Mouse (Mus musculus) MEL (cell line): ENCODE measurements around the gene Npas3. TPM values are rescaled to one million over a fixed set of nuclear protein-coding genes. Genes with fewer than 3 reads are reported as not detected.

Experiments
- DNase-seq: peaks from one replicate; pipeline ENCODE4 v3.0.0; 2011; ENCODE audit warnings: low read depth, low spot score
- H3K27ac ChIP-seq: 2 replicates; pipeline ENCODE4 v1.5.1; 2012; ENCODE audit warnings: low read depth, mild to moderate bottlenecking, control low read depth, low read length, moderate library complexity; ENCODE audit not compliant: control insufficient read depth
- H3K27me3 ChIP-seq, 2 experiments: fragments of 150-350 bp in 1 of 2; sonication (generic) in 1 of 2; 2 replicates each; pipeline ENCODE4 v1.6.1; 2012; ENCODE audit warnings: low read length in 2 of 2, mild to moderate bottlenecking in 2 of 2, improper control_type of control experiment in 1 of 2, moderate library complexity in 1 of 2; ENCODE audit not compliant: insufficient read depth in 2 of 2, control insufficient read depth in 1 of 2
- H3K36me3 ChIP-seq, 2 experiments: 2 replicates each; pipeline ENCODE4 v1.6.1; 2012 to 2014; ENCODE audit warnings: low read length in 2 of 2, improper control_type of control experiment in 1 of 2, inconsistent platforms in 1 of 2, mild to moderate bottlenecking in 1 of 2; ENCODE audit not compliant: insufficient read depth in 2 of 2, control insufficient read depth in 1 of 2
- H3K4me1 ChIP-seq, 2 experiments: fragments of 150-350 bp in 1 of 2; sonication (generic) in 1 of 2; 2 replicates each; pipeline ENCODE4 v1.6.1; 2012; ENCODE audit warnings: low read length in 2 of 2, improper control_type of control experiment in 1 of 2, mild to moderate bottlenecking in 1 of 2; ENCODE audit not compliant: insufficient read depth in 2 of 2, control insufficient read depth in 1 of 2
- H3K4me3 ChIP-seq, 2 experiments: fragments of 150-350 bp in 1 of 2; sonication (generic) in 1 of 2; 2 replicates each; pipeline ENCODE4 v1.5.1; 2012; ENCODE audit warnings: low read depth in 2 of 2, low read length in 2 of 2, mild to moderate bottlenecking in 2 of 2, moderate library complexity in 2 of 2, control low read depth in 1 of 2, improper control_type of control experiment in 1 of 2; ENCODE audit not compliant: control insufficient read depth in 1 of 2, insufficient read depth in 1 of 2
- H3K79me2 ChIP-seq: 2 replicates; pipeline ENCODE4 v1.6.1; 2012; ENCODE audit warnings: mild to moderate bottlenecking, low read length, moderate library complexity; ENCODE audit not compliant: control insufficient read depth, poor library complexity, insufficient read depth
- H3K9ac ChIP-seq: 2 replicates; pipeline ENCODE4 v1.6.1; 2012; ENCODE audit warnings: low read depth, mild to moderate bottlenecking, control low read depth, low read length, moderate library complexity; ENCODE audit not compliant: control insufficient read depth, poor library complexity, severe bottlenecking
- H3K9me3 ChIP-seq: fragments of 150-350 bp; sonication (generic); replicated peaks from 2 replicates; pipeline ENCODE4 v1.6.1; 2012; ENCODE audit warnings: mild to moderate bottlenecking, low read length, improper control_type of control experiment, moderate library complexity; ENCODE audit not compliant: insufficient read depth
- BHLHE40 ChIP-seq: IDR thresholded peaks from 2 replicates; pipeline ENCODE4 v1.6.1; 2012; ENCODE audit warnings: low read depth, mild to moderate bottlenecking, inconsistent platforms, low read length, improper control_type of control experiment, borderline replicate concordance
- CHD2 ChIP-seq: IDR thresholded peaks from 2 replicates; pipeline ENCODE4 v1.6.1; 2011; ENCODE audit warnings: low read length, improper control_type of control experiment
- ELF1 ChIP-seq: IDR thresholded peaks from 2 replicates; pipeline ENCODE4 v1.6.1; 2014; ENCODE audit warnings: low read depth, mild to moderate bottlenecking, inconsistent platforms, low read length, improper control_type of control experiment, moderate library complexity
- ETS1 ChIP-seq: IDR thresholded peaks from 2 replicates; pipeline ENCODE4 v1.6.1; 2012; ENCODE audit warnings: low read depth, mild to moderate bottlenecking, inconsistent platforms, low read length, improper control_type of control experiment, moderate library complexity
- GABPA ChIP-seq: IDR thresholded peaks from 2 replicates; pipeline ENCODE4 v1.6.1; 2012; ENCODE audit warnings: low read depth, mild to moderate bottlenecking, inconsistent platforms, low read length, improper control_type of control experiment, moderate library complexity
- JUND ChIP-seq: IDR thresholded peaks from 2 replicates; pipeline ENCODE4 v1.6.1; 2011; ENCODE audit warnings: low read depth, mild to moderate bottlenecking, improper control_type of control experiment, low read length
- MAX ChIP-seq: IDR thresholded peaks from 2 replicates; pipeline ENCODE4 v1.6.1; 2011; ENCODE audit warnings: low read length, improper control_type of control experiment
- MAZ ChIP-seq: IDR thresholded peaks from 2 replicates; pipeline ENCODE4 v1.6.1; 2012; ENCODE audit warnings: low read depth, mild to moderate bottlenecking, inconsistent platforms, low read length, improper control_type of control experiment
- MXI1 ChIP-seq: IDR thresholded peaks from 2 replicates; pipeline ENCODE4 v1.6.1; 2011; ENCODE audit warnings: mild to moderate bottlenecking, low read depth, low read length, improper control_type of control experiment
- POLR2A ChIP-seq, 2 experiments: IDR thresholded peaks; 2 replicates each; pipeline ENCODE4 v1.6.1; 2011 to 2012; ENCODE audit warnings: low read length in 2 of 2, mild to moderate bottlenecking in 2 of 2, control low read depth in 1 of 2, improper control_type of control experiment in 1 of 2, low read depth in 1 of 2, moderate library complexity in 1 of 2; ENCODE audit not compliant: control insufficient read depth in 1 of 2, insufficient read depth in 1 of 2, poor library complexity in 1 of 2
- POLR2AphosphoS2 ChIP-seq: IDR thresholded peaks from 2 replicates; pipeline ENCODE4 v1.6.1; 2011; ENCODE audit warnings: low read length, improper control_type of control experiment
- UBTF ChIP-seq: IDR thresholded peaks from 2 replicates; pipeline ENCODE4 v1.6.1; 2012; ENCODE audit warnings: low read depth, mild to moderate bottlenecking, inconsistent platforms, low read length, improper control_type of control experiment, moderate library complexity, borderline replicate concordance; ENCODE audit not compliant: insufficient read depth
- USF2 ChIP-seq, 2 experiments: IDR thresholded peaks; 2 replicates each; pipeline ENCODE4 v1.6.1; 2011 to 2012; ENCODE audit warnings: improper control_type of control experiment in 2 of 2, low read length in 2 of 2, borderline replicate concordance in 1 of 2, inconsistent platforms in 1 of 2, low read depth in 1 of 2, mild to moderate bottlenecking in 1 of 2; ENCODE audit not compliant: insufficient read depth in 1 of 2
- ZKSCAN1 ChIP-seq: IDR thresholded peaks from 2 replicates; pipeline ENCODE4 v1.6.1; 2012; ENCODE audit warnings: low read depth, mild to moderate bottlenecking, inconsistent platforms, low read length, improper control_type of control experiment, moderate library complexity
- ZNF384 ChIP-seq: IDR thresholded peaks from 2 replicates; pipeline ENCODE4 v1.6.1; 2012; ENCODE audit warnings: low read depth, mild to moderate bottlenecking, inconsistent platforms, low read length, improper control_type of control experiment
- polyA plus RNA-seq, 2 experiments: library from polyadenylated mRNA; stranded (reverse) in 1 of 2; unstranded in 1 of 2; fragments of >175 nt in 1 of 2; fragments of >200 nt in 1 of 2; gene quantifications; 2 replicates each; pipeline versions ENCODE4 v1.2.1 to v1.2.4; 2012; ENCODE audit warnings: low replicate concordance in 2 of 2, low read depth in 1 of 2; ENCODE audit not compliant: insufficient read length in 2 of 2, insufficient read depth in 1 of 2, missing spikeins in 1 of 2
- total RNA-seq: library from RNA; depleted of rRNA; stranded (reverse); fragments of 300-350 nt; gene quantifications from 2 replicates; pipeline ENCODE4 v1.2.3, GENCODE M21; 2012

The Npas3 gene
- total and polyA plus RNA-seq, 3 experiments: not detected

- H3K4me3 ChIP-seq: no peak overlapping the region
- no peaks in the 10 kb centered on the region for H3K36me3 ChIP-seq
- no peaks in the 10 kb centered on the region for H3K9me3 ChIP-seq
- H3K27me3 ChIP-seq: no peaks in the 10 kb centered on the region
- H3K27ac ChIP-seq: no peak overlapping the region
- no peaks in the 10 kb centered on the region for H3K4me1 ChIP-seq
- TF ChIP-seq ZKSCAN1 (no peak), MXI1 (no peak), POLR2AphosphoS2 (no peak), GABPA (no peak), ETS1 (no peak), MAZ (no peak), MAX (no peak), UBTF (no peak), BHLHE40 (no peak), CHD2 (no peak)
- no peak overlapping the region for H3K9ac ChIP-seq
- no peak for DNase-seq
- no peaks in the 10 kb centered on the region for H3K79me2 ChIP-seq
Measured at GRCm38 (mm10) chr12:54110342-54110741, 861.9 kb downstream of the Npas3 start.

DNA sequence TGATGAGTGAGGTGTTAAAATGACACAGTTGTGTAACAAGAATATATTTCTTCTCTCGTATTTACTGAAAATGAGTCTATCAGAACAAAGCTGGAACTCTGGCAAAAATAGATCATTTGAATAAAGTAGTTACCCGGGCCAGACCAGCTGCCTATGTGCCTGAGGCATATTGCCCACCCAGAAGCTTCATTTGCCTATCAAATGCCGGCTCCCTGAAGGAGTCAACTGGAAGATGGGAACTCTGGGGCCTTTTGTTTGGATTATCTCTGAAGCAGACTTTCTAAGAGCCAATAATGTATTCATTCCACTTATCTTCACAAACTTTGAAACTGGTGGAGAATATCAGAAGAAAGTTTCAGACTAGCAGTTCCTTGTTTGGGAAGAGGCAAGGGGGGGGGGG is 862.5 kb downstream of the Npas3 start:
- Histone ChIP-seq H3K9ac (no peak overlapping the region), H3K27me3 (no peaks in the 10 kb centered on the region)
- no peak for DNase-seq

DNA sequence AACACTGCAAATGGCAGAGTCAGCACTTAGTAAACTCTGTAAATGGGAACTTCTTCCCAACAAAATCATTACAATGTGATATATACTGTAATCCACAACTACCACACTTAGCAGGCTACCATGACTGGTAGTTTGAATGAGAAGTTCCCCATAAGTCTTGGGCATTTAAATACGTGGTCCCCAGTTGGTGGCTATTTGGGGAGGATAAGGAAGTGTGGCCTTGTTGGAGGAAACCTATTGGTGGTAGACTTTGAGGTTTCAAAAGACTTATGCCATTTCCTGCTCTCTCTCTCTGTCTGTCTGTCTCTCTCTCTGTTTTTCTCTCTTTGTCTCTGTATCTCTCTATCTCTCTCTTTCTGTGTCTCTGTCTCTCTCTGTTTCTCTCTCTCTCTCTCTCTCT is 871.9 kb downstream of the Npas3 start:
- H3K36me3 ChIP-seq: no peaks in the 10 kb centered on the region
- peaks cover 2 to 3% of the 10 kb centered on the region in 2 experiments; a peak in 2 of 4 replicates for H3K27me3 ChIP-seq
- H3K4me1 ChIP-seq: no peaks in the 10 kb centered on the region
- no peaks in the 10 kb centered on the region for H3K9me3 ChIP-seq
- H3K9ac ChIP-seq: no peak overlapping the region
- no peak for TF ChIP-seq USF2 (IDR thresholded peaks at IDR 0.05; ENCODE audit: borderline replicate concordance in 1 of 2, insufficient read depth in 1 of 2, low read depth in 1 of 2, low read length in 2 of 2)
- no peak for TF ChIP-seq JUND
- no peak for DNase-seq
- no peak overlapping the region for H3K27ac ChIP-seq
- H3K79me2 ChIP-seq: no peaks in the 10 kb centered on the region
- H3K4me3 ChIP-seq: no peak overlapping the region

More for the DNA sequence above, 862.5 kb downstream of the Npas3 start:
- H3K27ac ChIP-seq: no peak overlapping the region
- no peaks in the 10 kb centered on the region for H3K9me3 ChIP-seq
- H3K79me2 ChIP-seq: no peaks in the 10 kb centered on the region
- H3K36me3 ChIP-seq: no peaks in the 10 kb centered on the region
- no peaks in the 10 kb centered on the region for H3K4me1 ChIP-seq
- no peak overlapping the region for H3K4me3 ChIP-seq
- TF ChIP-seq ZNF384 (no peak), ELF1 (no peak), POLR2A (IDR thresholded peaks at IDR 0.05; ENCODE audit: control insufficient read depth in 1 of 2, insufficient read depth in 1 of 2, low read depth in 1 of 2, low read length in 2 of 2, poor library complexity in 1 of 2) (no peak)
